Mouse (Mus musculus) 3T3-L1 (cell line): ENCODE results near the gene Pls1.
A peak's percentile ranks its signal among the peaks of the same experiment; 100 is the strongest.

Experiments used
- DNase-seq: peaks from one replicate; pipeline ENCODE4 v3.0.0-alpha.2; 2015; ENCODE audit warnings: low read depth, low spot score

Pls1 gene

GRCm38 (mm10) chr9:95705371-95705770 is 139.7 kb downstream of the Pls1 start:
- DNase-seq: no peak

- peak; percentile 37 for DNase-seq
These were observed 141.0 kb downstream of the Pls1 start for GRCm38 (mm10) chr9:95704078-95704477.
